Mouse (Mus musculus): ENCODE data around the gene Spry2. TPM values are rescaled to one million over a fixed set of nuclear protein-coding genes. Genes with fewer than 3 reads are reported as not detected.

The Spry2 gene
- polyA plus RNA-seq, 1 experiment from 2014 or later: 35.0 TPM

- 0 out of 2 replicates have a peak, but pooled peaks cover 5% of the 10 kb centered on the region for H3K9me3 ChIP-seq (ENCODE audit: control insufficient read depth, low read length)
- H3K27me3 ChIP-seq (ENCODE audit: control insufficient read depth, insufficient read depth, low read length): no peaks in the 10 kb centered on the region
- 85% methylated on average over 6 of the region's 6 CpGs for WGBS
- H3K4me3 ChIP-seq (replicated peaks; ENCODE audit: low read length): no peak overlapping the region
- no peak overlapping the region for H3K9ac ChIP-seq
- no peaks in the 10 kb centered on the region for H3K36me3 ChIP-seq (replicated peaks; ENCODE audit: control insufficient read depth, insufficient read depth)
- H3K4me1 ChIP-seq (replicated peaks; ENCODE audit: control insufficient read depth, insufficient read depth, low read length): no peaks in the 10 kb centered on the region
- DNase-seq (ENCODE audit: low spot score): peak; percentile 22
- no peak for ATAC-seq (ENCODE audit: low FRiP score)
- no peak overlapping the region for H3K4me2 ChIP-seq (replicated peaks)
- H3K27ac ChIP-seq: no peak overlapping the region
Measured at GRCm38 (mm10) chr14:105907216-105907615, 10.6 kb upstream of the Spry2 start.

GRCm38 (mm10) chr14:105905935-105906334, 9.3 kb upstream of the Spry2 start:
- H3K4me1 ChIP-seq (replicated peaks; ENCODE audit: control insufficient read depth, insufficient read depth, low read length): no peaks in the 10 kb centered on the region
- no peaks in the 10 kb centered on the region for H3K27me3 ChIP-seq (ENCODE audit: control insufficient read depth, insufficient read depth, low read length)
- DNase-seq (ENCODE audit: low spot score) (peak; percentile 18), ATAC-seq (ENCODE audit: low FRiP score) (no peak)
- no peak overlapping the region for H3K4me3 ChIP-seq (replicated peaks; ENCODE audit: low read length)
- WGBS: 94% methylated on average over 5 of the region's 5 CpGs
- no peak overlapping the region for H3K27ac ChIP-seq
- no peak overlapping the region for H3K9ac ChIP-seq
- no peak overlapping the region for H3K4me2 ChIP-seq (replicated peaks)
- no peaks in the 10 kb centered on the region for H3K36me3 ChIP-seq (replicated peaks; ENCODE audit: control insufficient read depth, insufficient read depth)
- H3K9me3 ChIP-seq (ENCODE audit: control insufficient read depth, low read length): 0 out of 2 replicates have a peak, but pooled peaks cover 5% of the 10 kb centered on the region

- no peak overlapping the region for H3K4me2 ChIP-seq (replicated peaks)
- H3K27me3 ChIP-seq (ENCODE audit: control insufficient read depth, insufficient read depth, low read length): no peaks in the 10 kb centered on the region
- DNase-seq (ENCODE audit: low spot score) (no peak), ATAC-seq (ENCODE audit: low FRiP score) (no peak)
- no peak overlapping the region for H3K9ac ChIP-seq
- 0 out of 2 replicates have a peak, but pooled peaks cover 5% of the 10 kb centered on the region for H3K9me3 ChIP-seq (ENCODE audit: control insufficient read depth, low read length)
- no peak overlapping the region for H3K27ac ChIP-seq
- no peaks in the 10 kb centered on the region for H3K36me3 ChIP-seq (replicated peaks; ENCODE audit: control insufficient read depth, insufficient read depth)
- no peak overlapping the region for H3K4me3 ChIP-seq (replicated peaks; ENCODE audit: low read length)
- WGBS: 93% methylated on average over 4 of the region's 4 CpGs
- H3K4me1 ChIP-seq (replicated peaks; ENCODE audit: control insufficient read depth, insufficient read depth, low read length): no peaks in the 10 kb centered on the region
Measured at GRCm38 (mm10) chr14:105905509-105905908, 8.9 kb upstream of the Spry2 start.

- 85% methylated on average over 7 of the region's 7 CpGs for WGBS
- ATAC-seq (ENCODE audit: low FRiP score): no peak
- no peak overlapping the region for H3K4me3 ChIP-seq (replicated peaks; ENCODE audit: low read length)
- no peaks in the 10 kb centered on the region for H3K4me1 ChIP-seq (replicated peaks; ENCODE audit: control insufficient read depth, insufficient read depth, low read length)
- 0 out of 2 replicates have a peak, but pooled peaks cover 5% of the 10 kb centered on the region for H3K9me3 ChIP-seq (ENCODE audit: control insufficient read depth, low read length)
- H3K4me2 ChIP-seq (replicated peaks): no peak overlapping the region
- no peak overlapping the region for H3K9ac ChIP-seq
- no peaks in the 10 kb centered on the region for H3K27me3 ChIP-seq (ENCODE audit: control insufficient read depth, insufficient read depth, low read length)
- H3K36me3 ChIP-seq (replicated peaks; ENCODE audit: control insufficient read depth, insufficient read depth): no peaks in the 10 kb centered on the region
- no peak overlapping the region for H3K27ac ChIP-seq
- DNase-seq (ENCODE audit: low spot score): no peak
Measured at GRCm38 (mm10) chr14:105902807-105903206, 6.2 kb upstream of the Spry2 start.

GRCm38 (mm10) chr14:105900841-105901240, 4.2 kb upstream of the Spry2 start:
- WGBS: 96% methylated on average over 3 of the region's 3 CpGs
- Histone ChIP-seq H3K36me3 (replicated peaks; ENCODE audit: control insufficient read depth, insufficient read depth) (no peaks in the 10 kb centered on the region), H3K4me1 (replicated peaks; ENCODE audit: control insufficient read depth, insufficient read depth, low read length) (no peaks in the 10 kb centered on the region), H3K9ac (no peak overlapping the region), H3K27ac (no peak overlapping the region), H3K4me2 (replicated peaks) (no peak overlapping the region), H3K27me3 (ENCODE audit: control insufficient read depth, insufficient read depth, low read length) (no peaks in the 10 kb centered on the region), H3K4me3 (replicated peaks; ENCODE audit: low read length) (no peak overlapping the region), H3K9me3 (ENCODE audit: control insufficient read depth, low read length) (0 out of 2 replicates have a peak, but pooled peaks cover 5% of the 10 kb centered on the region)
- ATAC-seq (ENCODE audit: low FRiP score): no peak
- DNase-seq (ENCODE audit: low spot score): no peak

- Histone ChIP-seq H3K27me3 (ENCODE audit: control insufficient read depth, insufficient read depth, low read length) (no peaks in the 10 kb centered on the region), H3K27ac (peak overlapping the region; percentile 99), H3K4me3 (replicated peaks; ENCODE audit: low read length) (peak overlapping the region; percentile 63), H3K9ac (peak overlapping the region; percentile 68), H3K4me2 (replicated peaks) (peak overlapping the region; percentile 82), H3K36me3 (replicated peaks; ENCODE audit: control insufficient read depth, insufficient read depth) (no peaks in the 10 kb centered on the region), H3K4me1 (replicated peaks; ENCODE audit: control insufficient read depth, insufficient read depth, low read length) (peaks cover 7% of the 10 kb centered on the region; the same call in 1 of the 2 replicates), H3K9me3 (ENCODE audit: control insufficient read depth, low read length) (0 out of 2 replicates have a peak, but pooled peaks cover 5% of the 10 kb centered on the region)
- ATAC-seq (ENCODE audit: low FRiP score) (no peak), DNase-seq (ENCODE audit: low spot score) (no peak)
- 1% methylated on average over 11 of the region's 11 CpGs for WGBS
Measured at GRCm38 (mm10) chr14:105899116-105899515, 2.5 kb upstream of the Spry2 start.

- DNase-seq (ENCODE audit: low spot score) (peak; percentile 91), ATAC-seq (ENCODE audit: low FRiP score) (peak; percentile 21)
- Histone ChIP-seq H3K4me3 (replicated peaks; ENCODE audit: low read length) (peak overlapping the region; percentile 63), H3K9me3 (ENCODE audit: control insufficient read depth, low read length) (0 out of 2 replicates have a peak, but pooled peaks cover 5% of the 10 kb centered on the region), H3K36me3 (replicated peaks; ENCODE audit: control insufficient read depth, insufficient read depth) (no peaks in the 10 kb centered on the region), H3K4me2 (replicated peaks) (peak overlapping the region; percentile 82), H3K27ac (peak overlapping the region; percentile 99), H3K4me1 (replicated peaks; ENCODE audit: control insufficient read depth, insufficient read depth, low read length) (peaks cover 14% of the 10 kb centered on the region), H3K9ac (peak overlapping the region; percentile 68), H3K27me3 (ENCODE audit: control insufficient read depth, insufficient read depth, low read length) (no peaks in the 10 kb centered on the region)
- WGBS: under 1% methylated on average over 58 of the region's 58 CpGs
Measured at GRCm38 (mm10) chr14:105898266-105899111, 1.9 kb upstream of the Spry2 start.

- Histone ChIP-seq H3K4me3 (replicated peaks; ENCODE audit: low read length) (peak overlapping the region; percentile 63), H3K27me3 (ENCODE audit: control insufficient read depth, insufficient read depth, low read length) (no peaks in the 10 kb centered on the region), H3K9ac (peak overlapping the region; percentile 68), H3K36me3 (replicated peaks; ENCODE audit: control insufficient read depth, insufficient read depth) (peaks cover 5% of the 10 kb centered on the region; the same call in 1 of the 2 replicates), H3K9me3 (ENCODE audit: control insufficient read depth, low read length) (0 out of 2 replicates have a peak, but pooled peaks cover under 1% of the 10 kb centered on the region), H3K4me1 (replicated peaks; ENCODE audit: control insufficient read depth, insufficient read depth, low read length) (peaks cover 21% of the 10 kb centered on the region), H3K27ac (peak overlapping the region; percentile 99), H3K4me2 (replicated peaks) (peak overlapping the region; percentile 82)
- ATAC-seq (ENCODE audit: low FRiP score) (peak; percentile 48), DNase-seq (ENCODE audit: low spot score) (peak; percentile 64)
- WGBS: 0% methylated on average over 23 of the region's 28 CpGs
Measured at GRCm38 (mm10) chr14:105897569-105898101, 1.0 kb upstream of the Spry2 start.

- WGBS: under 1% methylated on average over 50 of the region's 50 CpGs
- H3K27ac ChIP-seq: peak overlapping the region; percentile 99
- H3K27me3 ChIP-seq (ENCODE audit: control insufficient read depth, insufficient read depth, low read length): no peaks in the 10 kb centered on the region
Measured at GRCm38 (mm10) chr14:105895961-105896651, 513 bp downstream of the Spry2 start.

More at GRCm38 (mm10) chr14:105895961-105896651, 513 bp downstream of the Spry2 start:
- DNase-seq (ENCODE audit: low spot score) (no peak), ATAC-seq (ENCODE audit: low FRiP score) (no peak)
- H3K4me2 ChIP-seq (replicated peaks): peak overlapping the region; percentile 82
- peak overlapping the region; percentile 63 for H3K4me3 ChIP-seq (replicated peaks; ENCODE audit: low read length)
- H3K9me3 ChIP-seq (ENCODE audit: control insufficient read depth, low read length): no peaks in the 10 kb centered on the region
- H3K9ac ChIP-seq: peak overlapping the region; percentile 68
- H3K4me1 ChIP-seq (replicated peaks; ENCODE audit: control insufficient read depth, insufficient read depth, low read length): peaks cover 23% of the 10 kb centered on the region
- peaks cover 12% of the 10 kb centered on the region; the same call in 1 of the 2 replicates for H3K36me3 ChIP-seq (replicated peaks; ENCODE audit: control insufficient read depth, insufficient read depth)
